Mouse (Mus musculus) spleen, postnatal 36 days (tissue): ENCODE results near the gene Men1.
"Not testable (repeated sequence)": the region's sequence is repeated elsewhere in the genome, so short reads cannot be mapped to it uniquely, and the experiment has no call there.

ENCODE experiments used
- DNase-seq, 2 experiments: peaks; one replicate each; pipeline ENCODE4 v3.0.0; 2022; ENCODE audit warnings: low spot score in 2 of 2, mixed read lengths in 1 of 2

Gene Men1

DNA sequence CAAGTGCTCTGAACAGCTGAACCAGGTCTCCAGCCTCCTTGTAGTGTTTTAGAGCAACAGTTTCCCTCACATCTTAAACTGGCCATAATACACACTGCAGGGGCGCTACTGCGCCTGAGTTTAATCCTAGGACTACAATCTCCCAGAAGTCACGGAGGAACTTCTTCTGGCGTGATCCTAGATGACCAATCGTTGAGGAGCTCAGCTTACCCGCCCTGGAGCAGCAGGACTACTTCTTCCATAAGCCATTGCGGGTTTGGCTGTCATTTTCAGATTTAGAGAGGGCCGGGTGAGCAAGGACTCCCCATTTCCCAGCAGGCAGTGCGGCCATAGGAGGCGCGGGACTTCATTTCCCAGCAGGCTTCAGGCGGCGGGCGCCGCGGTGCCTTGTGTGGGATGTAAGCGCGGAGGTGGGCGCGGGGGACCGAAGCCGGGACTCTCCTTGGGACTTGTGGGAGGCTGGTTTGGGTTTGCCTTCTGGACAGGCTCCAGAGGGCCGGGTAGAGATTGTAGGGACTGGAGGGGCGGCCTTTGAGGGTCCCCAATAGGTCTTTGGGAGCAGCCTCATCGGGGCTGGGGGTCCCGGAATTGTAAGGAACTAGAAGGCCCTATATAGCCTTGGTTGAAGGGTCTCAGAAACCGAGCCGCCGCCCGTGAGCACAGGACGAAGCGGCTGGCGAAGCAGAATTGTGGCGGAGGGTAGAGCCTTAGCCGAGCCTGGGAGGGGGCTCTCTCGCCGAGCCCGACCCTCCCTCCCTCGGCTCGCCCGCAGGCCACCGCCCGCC lies at the start of gene Men1:
Gene Men1, plus strand, starts transcription at position 307 of the 785 bp plus-strand sequence.
- DNase-seq: peak; percentile 93 to 95

DNA sequence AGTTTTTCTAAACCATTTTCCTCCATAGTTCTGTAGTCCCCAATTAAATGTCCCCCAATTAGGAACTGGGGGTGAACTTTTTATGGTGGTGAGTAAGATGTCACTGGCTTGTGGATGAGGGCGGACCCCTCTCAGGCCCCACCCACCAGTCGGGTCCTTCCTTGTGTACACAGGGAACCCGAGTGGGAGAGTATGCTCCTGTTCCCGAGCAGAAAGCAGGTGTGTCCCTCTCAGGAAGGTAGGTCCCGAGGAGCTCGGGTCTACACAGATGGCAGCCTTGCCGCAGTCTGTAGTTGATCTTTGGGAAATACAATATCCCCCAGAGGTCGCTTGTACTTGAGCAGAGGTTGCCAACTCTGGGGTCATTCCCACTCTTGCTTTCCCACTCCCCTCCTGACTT lies 49.6 kb upstream of the Men1 start:
- no peak for DNase-seq

DNA sequence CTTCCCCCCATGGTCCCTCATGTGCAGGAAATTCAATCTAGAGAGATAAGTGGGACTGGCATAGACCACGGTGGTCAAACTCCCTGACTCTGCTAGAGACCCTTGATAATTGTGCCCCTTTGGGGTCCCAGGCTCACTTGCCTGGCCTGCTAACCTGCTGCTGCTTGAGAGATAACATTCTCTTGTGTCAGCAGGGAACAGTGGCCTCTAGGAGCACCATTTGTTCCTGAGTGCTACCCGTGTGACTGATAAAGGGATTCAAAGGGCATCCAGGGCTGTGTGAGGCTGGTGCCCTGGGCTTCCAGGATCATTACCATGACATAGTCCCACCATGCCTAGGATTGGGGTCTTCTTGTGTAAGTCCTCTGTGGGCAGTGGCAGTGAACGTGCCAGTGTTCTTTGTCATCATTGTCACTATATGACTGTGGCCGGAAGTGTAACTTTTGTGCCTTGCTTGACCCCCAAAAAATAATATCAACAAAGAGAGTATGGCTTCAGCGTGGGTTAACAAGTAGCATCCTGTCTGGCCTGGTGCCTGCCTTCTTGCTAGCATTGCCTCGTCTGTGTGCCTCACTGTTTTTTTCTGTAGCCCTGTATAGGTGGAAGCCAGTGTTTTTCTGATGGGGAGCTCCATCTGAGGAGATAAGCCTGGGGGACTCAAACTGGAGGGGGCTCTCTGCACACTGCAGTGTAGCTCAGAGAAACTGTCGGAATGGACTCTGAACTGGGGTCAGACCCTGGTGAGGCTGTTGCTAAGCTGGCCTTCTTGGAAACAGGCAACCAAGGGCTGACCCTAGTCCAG lies 48.9 kb upstream of the Men1 start:
- DNase-seq: no peak

DNA sequence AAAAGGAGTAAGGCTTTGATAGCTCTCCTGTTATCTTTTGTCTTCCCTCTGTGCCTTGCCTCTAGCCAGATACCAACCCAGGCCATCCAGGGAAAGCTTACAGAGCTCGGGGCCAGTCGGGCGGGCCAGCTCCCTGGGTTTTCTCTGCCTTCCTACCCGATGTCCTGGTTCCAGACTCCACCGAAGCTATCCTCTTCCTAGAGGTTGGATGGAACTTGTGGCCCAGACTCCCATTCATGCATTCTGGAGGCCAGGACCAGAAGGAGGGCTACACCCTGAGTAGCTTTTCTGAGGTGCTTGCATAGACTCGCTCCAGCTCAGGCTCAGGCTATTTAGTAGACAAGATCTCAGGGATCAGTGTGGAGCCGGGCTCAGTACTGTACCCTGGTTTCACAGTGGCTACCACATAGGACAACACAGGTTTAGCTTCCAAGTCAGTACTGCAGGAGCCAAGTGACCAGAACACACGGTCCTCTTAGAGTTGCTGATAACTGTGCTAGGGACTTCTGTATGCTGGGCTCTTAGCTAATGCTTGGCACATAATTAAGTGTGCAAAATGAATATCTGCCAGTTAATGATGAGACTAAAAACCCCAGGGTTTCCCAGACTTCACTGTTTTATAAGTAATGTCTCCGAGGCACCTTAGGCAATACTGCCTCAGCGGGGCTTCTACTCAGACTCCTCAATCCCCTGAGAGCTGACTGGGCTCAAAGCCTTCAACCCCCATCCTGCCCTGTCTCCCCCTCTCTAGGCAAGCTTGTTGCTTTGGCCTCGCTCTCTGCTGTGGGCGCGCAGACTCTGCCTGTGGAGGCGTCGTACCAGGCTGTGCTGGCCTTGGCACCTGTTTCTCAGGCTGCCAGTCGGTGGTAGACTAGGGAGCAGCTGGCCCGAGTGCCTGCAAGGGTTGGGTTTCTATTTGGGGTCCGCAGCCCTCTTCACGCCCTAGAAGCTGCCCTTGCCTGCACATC lies 48.1 kb upstream of the Men1 start:
- no peak for DNase-seq

DNA sequence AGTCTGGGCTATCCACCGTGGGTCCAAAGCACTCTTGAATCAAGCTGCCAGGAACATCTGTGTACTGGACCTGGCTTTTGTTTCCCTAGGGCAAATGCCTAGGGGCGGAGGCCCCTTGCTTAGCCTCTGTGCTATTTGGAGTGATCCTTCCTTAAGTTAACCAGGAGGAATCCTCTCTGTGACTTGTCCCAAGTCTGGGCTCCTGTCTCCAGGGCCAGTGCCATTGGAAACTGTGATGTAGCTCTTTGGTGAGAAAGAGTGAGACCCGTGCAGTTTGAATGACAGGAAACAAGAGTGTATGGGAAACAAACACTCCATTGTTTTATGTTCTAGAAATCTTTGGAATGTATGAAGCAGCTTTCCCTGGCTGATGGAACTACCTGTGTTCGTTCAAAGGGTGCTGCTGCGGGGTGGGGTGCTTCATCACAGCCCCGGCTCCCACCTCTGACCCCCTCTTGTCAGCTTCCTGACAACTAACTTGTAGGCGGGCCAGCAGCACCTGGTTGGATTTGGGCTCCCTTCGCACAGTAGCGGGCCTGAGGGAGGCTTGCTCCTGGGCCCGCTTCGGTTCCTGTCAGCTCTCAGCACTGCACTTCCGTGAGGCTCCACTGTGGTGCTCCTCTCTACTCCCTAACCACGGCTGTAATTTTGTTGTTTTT lies 46.4 kb upstream of the Men1 start:
- DNase-seq: no peak

DNA sequence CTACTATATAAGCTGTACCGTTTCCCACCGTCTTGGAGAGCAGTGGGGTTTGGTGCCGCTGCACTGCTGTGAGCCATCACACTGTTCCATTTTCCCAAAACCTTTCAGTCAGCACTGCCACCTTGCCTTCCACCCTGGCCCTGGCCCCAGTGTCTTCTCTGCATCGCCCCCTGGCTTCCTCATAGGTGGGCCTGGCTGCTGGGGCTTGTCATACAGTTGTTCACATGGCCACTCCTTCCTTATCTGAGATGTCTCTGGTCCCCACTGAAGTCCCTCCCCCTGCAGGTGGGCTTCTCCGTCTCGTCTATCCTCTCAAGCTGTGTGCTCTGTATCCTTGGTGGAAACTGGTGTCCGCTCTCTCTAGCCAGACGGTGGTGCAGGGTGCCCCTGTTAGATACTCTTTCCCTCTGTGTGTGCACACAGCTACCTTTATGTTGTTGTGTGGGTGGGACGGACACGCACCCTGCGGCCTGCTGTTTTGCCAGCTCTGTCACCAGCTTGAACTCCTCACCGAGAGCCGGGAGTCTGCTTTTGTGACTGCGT lies 45.0 kb upstream of the Men1 start:
- no peak for DNase-seq

DNA sequence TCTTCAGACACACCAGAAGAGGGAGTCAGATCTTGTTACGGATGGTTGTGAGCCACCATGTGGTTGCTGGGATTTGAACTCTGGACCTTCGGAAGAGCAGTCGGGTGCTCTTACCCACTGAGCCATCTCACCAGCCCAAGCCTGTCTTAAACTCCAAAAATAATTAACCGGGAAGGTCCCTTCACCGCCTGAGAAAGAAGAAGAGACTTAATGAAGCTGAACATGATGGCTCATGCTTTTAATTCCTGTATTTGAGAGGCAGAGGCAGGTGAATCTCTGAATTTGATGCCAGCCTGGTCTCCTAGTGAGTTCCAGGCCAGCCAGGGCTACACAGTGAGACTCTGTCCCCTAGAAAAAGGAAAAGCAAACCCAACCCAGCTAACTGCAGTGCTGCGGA lies 44.1 kb upstream of the Men1 start:
- DNase-seq: not testable (repeated sequence)

DNA sequence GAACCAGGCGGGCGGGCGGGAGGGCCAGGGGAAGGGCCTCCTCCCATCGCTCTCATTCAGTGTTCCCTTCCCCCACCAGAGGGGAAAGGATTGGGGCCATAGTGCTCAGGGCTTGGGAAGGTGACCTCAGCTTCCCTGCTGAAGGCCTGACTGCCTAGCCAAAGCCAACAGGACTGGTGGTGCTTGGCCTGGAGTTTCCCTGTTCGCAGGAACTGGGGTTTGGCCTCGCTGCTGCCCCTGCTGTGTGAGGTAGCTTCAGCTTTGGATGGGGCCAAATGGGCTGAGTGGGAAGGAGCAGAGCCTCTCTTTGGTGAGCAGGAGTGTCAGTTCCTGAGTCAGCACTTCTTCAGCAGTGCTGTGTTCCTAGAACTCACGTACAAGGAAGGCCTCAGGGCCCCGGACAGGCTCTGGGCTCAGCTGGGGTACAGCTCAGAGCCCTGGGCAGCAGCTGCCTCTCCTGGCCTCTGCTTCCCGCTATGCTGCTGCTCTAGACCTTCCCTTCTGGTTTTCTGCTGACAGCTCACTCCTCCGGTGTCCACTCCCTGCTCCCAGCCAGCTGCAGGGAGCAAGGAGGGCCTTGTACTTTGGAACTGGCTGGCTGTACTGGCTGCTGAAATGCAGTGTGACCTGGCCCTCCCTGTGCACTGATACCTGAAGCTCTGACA lies 43.5 kb upstream of the Men1 start:
- DNase-seq: no peak

DNA sequence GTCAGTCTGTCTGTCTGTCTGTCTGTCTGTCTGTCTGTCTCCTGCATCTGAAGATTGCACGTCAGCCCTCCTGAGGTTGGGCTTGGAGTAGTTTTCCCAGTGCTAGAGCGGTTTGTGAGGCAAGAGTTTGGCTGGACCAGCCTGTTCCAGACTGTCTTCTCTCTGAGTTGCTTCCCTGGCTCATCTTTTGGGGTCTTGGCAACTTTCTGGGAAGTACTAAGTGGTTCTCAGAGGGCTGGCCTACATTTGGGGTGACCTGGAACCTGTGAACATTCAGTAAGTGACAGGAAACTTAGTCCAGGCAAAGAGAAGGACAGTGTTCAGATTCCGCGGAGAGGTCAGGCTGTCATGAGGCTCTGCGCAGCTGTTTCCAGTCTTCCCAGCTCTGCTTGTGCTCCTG lies 42.5 kb upstream of the Men1 start:
- no peak for DNase-seq

DNA sequence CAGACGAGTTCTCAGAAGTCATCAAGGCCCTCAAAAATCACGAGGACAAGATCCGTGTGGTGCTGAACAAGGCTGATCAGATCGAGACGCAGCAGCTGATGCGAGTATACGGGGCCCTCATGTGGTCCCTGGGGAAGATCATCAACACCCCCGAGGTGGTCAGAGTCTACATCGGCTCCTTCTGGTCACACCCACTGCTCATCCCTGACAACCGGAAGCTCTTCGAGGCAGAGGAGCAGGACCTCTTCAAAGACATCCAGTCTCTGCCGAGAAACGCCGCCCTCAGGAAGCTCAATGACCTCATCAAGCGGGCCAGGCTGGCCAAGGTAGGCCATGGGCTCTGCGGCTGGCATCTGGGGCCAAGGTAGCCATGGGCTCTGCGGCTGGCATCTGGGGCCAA lies 40.5 kb upstream of the Men1 start:
- no peak for DNase-seq

DNA sequence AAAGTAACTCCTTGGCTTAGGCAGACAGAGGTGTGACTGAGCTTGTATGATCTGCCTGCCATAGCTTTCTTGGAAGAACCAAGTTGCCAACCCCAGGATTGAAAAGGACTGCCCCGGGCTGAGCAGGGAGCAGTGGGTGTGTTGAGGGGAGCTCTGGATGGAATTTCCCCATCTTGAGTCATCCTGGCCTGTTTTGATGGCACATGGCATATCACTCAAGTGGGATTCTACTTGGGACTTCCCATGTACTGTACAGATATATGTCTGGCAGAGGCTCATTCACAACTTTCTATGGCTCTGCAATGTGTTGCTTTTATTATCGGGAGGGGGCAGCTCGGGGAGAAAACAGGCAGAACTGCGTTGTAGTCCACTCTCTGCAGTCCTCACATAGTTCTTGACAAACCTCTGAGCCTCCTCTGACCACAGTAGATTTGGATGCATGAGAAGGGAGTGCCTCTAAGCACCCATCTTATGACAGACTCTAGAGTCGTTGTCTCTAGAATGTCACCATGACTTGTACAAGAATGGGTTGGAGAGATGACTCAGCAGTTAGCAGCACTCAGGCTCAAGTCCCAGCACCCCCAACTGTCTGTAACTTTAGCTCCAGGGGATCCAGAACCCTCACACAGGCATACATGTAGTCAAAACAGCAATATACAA lies 38.1 kb upstream of the Men1 start:
- DNase-seq: no peak

DNA sequence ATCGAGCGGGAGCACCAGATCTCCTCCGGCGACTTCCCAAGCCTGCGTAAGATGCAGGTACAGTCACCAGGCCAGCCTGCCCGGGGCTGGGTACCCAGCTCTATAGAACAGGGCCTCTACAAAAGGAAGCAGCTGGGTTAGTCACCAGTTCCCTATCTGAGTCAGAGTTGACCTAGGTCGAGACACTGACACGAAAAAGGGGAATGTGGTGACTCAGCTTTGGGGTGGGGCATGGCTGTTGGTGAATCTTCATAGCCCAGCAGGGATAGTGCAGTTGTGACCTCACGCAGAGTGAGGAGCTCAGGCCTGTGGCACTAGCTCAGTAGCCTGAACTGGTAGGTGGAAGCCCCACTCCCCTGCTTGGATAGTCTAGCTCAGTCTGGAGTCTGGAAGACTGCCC lies 37.1 kb upstream of the Men1 start:
- peak; percentile 52 to 65 for DNase-seq

DNA sequence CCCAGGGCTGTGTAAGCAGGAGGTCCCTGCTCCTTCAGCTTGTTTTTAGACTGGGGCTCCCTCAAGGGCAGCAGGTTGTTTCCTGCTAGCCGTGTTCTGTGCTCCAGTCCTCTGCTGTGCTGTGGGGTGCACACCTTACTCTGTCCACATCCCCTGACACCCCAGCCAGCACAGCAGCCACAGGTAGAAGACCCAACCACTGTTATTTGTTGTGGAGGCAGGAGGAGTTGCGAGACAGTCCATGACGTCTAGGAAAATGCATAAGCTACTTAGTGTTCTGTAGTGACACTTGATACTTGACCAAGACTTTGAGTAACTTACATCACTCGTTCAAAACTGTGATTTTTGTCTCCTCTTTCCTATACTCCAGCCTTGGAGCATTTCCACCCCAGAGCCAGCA lies 35.8 kb upstream of the Men1 start:
- no peak for DNase-seq

DNA sequence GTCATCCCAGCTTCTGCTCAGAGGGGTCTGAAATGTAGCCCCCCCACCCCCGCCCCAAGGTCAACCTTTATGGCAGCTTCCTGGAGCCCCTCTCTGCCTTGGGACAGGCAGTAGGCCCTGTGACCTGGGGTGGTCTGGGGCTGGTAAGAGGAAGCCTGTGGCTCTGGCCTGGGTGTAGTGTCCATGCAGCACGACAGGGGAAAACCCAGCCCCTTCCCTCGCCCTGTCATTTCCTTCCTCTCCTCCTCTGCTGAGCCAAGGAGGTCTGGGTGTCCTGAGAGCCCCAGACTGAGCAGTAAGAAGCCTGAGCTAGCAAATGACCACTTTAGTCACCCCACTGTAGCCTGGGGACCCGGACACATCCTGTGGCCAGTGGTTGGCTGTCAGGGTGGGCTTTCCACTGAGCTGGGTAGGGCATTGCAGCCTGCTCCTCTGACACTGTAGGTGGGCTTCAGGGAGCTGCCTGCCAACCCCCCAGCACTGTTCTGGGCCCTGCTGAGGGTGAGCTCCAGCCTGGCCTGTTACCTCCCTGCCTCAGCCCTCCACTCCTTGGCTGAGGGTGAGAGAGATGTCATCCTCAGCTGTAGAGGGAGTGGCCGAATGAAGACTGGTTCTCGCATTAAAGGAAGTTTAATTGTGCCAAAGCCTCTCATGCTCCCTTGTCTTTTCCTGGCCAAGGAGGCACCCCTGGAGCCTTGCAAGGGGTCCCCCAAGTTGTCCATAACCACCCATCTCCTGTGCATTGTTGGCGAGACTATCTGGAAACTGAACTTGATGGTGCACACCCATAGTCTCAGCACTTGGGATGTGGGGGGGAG lies 35.1 kb upstream of the Men1 start:
- DNase-seq: peak; percentile 45 to 55

DNA sequence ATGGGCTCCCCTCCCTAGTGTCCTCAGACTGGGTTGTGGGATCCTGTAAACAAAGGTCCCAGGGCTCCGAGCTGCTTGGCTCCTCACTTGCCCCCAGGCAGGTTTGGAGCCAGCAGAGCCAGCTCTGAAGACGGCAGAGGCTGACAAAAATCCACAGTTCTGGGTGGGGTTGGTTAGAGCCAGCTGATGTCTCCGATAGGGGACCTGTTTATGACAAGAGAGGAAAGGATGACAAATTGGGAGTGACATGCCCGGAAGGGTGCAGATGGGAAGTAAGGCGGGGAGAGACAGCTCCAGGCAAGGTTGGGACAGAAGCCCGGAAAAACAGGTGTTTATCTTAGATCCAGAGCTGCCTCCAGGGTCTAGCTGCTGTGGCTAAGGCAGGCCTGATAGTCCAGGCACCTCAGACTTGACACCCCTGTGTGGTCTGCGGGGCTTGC lies 34.4 kb upstream of the Men1 start:
- peak; percentile 52 to 68 for DNase-seq

DNA sequence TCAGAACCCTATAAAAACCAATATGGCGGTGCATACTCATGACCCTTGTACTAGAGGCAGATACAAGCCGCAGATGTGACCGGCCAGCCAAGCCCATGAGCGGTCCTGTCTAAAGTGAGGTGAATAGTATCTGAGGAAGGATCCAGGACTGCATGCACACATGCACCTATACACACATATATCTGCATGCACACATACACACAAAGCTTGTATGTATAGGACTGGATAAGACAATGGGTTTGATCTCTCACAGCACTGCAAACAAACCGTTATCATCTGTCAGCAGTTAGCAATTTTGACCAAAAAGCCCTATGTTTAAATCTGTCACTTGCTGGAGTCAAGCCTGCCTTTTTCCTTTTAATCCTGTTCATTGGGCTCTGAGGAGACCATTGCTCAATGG lies 32.7 kb upstream of the Men1 start:
- DNase-seq: no peak

DNA sequence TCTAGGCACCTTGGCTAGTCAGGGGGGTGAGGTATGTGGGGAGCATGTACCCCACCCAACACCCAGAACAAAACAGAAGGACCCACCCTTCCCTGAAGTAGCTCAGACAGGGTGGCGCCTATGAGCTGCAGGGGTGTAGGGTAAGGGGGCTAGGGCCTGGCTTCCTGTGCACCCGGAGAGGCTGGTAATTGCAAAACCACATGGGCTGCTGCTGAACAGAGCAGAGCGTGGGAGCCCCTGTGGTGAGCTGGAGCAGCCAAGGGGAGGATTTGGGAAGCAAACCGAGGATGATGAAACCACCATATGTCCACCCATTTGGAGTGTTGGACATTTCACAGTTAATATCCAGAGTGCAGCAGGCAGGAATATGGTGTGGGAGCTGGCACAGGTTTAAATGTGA lies 32.3 kb upstream of the Men1 start:
- DNase-seq: peak in 1 of 2 experiments; percentile 27

DNA sequence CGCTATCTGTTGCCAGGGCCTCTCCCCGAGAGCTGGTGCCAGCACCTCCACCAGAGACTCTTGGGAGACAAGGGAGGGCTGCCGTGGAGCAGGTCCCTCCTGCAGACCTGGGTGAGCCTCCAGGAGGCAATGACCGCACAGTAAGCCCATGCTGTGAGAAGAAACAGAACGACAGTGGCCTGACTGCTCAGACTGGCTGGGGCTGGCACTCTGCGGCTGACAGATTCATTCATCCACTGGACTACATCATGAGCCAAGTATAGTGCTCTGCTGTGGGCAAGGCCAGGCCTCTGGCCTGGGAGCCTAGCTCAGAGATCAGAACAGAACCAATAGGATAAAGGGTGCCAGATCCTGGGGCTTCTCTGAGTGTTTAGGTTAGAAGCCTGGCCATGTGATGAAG lies 30.9 kb upstream of the Men1 start:
- DNase-seq: no peak
